Mouse (Mus musculus) mature B cell (primary cell): ENCODE results near the gene Il33.

Source experiments
- in situ Hi-C: fragments of 300-500 bp; cut with MboI; formaldehyde crosslinking; loops from 2 replicates; pipeline ENCODE4 v1.14.3; 2019

Il33 gene

DNA sequence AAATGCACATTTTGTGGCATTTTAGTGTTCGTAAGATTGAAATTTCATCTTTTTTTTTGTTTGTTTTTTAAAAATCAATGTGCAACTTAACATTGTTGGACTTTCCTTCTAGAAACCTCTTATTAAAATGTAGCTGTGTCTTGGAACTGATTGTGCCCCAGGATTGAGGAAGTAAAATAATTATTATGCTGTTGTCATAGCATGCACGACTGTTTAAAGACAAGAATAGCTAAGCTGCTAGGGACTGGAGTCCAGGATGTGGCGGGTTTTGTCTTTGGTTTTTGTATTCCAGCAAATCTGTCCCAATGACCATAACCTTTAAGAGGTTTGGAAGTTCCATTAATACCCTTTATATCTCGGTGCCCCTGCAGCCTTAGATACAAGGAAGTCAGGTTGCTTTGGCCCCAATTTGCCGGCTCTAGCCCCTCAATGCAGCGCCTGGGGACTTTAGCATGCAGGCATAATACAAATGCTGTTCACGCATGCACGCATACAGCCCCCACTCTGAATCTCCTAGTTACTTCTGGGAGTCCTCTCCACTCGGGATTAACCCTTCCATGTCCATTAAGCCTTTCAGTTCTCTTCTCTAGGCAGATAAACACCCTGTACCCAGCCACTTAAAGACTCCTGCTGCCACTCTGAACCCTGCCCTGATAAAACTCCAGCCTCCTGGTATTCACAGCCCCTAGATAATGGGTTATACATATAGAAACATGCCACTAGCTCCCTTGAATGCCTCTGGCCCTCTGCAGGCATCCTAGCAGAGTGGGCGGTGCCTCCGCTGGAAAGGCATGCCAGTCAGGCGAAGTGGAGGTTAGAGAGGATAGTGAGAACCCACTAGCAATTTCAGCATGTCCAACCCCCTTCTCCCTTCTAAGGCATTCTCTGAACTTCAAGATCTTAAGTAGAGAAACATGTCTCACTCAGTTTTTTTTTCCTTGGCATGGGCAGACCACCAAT, 75.8 kb downstream of the Il33 start:
- in situ Hi-C loops: no loop called here

DNA sequence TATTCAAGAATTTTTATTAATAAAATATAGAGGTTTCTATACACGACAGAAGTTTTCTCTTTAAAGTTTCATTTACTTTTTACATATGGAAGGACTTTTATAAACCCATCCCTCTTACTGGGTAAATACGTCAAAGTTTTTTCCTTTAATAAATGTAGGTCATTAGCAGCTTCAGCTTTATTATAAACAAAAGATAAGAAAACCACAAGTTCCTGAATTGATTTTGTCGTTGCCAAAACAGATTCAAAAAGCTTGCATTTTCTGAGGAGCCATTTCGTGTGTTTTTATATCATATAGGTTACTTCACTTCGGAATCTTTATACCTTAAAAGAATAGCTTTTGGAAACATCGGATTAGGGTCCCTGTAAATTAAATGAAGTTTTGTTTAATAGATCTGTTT, 76.6 kb downstream of the Il33 start:
- in situ Hi-C loops: no loop called here

DNA sequence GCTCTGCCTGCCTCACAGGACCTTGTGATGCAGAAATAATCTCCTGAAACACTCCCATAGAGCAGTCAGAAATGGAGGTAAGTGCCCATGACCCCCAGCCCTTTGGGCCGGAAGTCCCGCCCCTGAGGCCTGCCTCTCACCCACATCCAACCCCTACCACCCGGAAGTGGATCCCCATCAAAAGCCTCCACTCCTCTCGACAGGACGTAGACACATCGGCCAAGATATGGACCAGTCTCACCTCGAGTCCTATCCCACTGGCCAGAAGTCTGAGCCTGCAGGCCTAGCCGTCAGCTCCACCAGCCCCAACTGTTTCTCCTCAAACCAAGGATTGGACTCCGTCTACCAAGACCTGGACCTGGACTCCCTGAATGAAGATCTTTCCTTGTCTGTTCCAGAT, 78.7 kb downstream of the Il33 start, which contains the start of gene Trpd52l3:
Gene Trpd52l3 (plus strand): TSS at position 170 of the 400 bp plus-strand sequence.
- in situ Hi-C loops: no loop called here

DNA sequence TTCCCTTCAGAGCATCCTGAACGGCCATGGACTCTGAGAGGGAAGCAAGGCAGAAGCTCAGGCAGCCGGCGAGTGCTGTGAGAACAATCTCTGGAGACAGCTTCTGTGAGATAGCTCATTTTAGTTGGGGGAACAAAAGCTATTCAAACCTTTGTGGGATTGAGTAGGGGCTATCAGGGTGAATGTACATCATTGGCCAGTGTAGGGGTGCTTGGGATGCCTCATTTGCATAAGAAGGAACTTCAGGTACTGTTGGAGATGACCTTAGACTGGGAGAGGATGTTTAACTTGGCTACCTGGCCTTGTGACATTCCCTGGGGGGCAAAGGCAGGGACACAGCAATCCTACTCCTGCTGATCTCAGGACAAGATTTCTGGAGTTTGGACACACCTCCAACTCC, 81.5 kb downstream of the Il33 start:
- in situ Hi-C loops: no loop called here
